Mouse (Mus musculus): ENCODE data around the gene Hist2h2be.

DNA sequence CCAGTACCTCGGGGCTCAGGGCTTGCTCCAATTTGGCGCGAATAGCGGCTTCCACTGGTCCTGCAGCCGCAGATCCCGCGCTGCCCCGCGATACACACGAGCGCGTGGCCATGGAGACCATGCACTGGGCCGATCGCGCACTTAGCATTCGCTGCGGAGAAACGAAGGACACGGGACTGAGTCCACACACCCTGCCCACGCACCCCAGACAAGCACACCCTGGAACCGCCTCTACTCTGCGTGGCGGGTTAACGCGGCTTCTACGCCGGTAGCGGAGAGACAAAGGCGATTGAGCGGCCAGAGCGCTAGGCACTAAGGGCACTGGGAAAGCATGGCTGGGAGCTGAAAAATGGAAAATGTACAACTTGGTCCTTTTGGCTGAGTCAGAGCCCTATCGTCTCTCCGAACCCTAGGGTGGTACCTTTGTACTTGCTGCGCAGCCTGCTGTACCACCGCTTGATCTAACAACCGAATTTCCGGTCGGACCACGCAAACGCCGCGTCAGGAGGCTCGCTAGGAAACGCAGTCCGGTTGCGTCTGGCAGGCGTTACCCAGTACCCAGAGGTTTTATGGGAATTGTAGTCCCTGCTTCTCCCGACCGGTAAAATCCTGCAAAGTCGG is 23.7 kb upstream of the Hist2h2be start:
- TF ChIP-seq CTCF (IDR thresholded peaks at IDR 0.05; ENCODE audit: borderline replicate concordance, extremely low read depth, insufficient read depth, insufficient read length) (no peak), POLR2A (IDR thresholded peaks at IDR 0.05; ENCODE audit: borderline replicate concordance, extremely low read depth, insufficient read depth, insufficient read length, poor library complexity, severe bottlenecking) (peak; percentile 72; the same call in 1 of the 2 replicates)
